Mouse (Mus musculus) lung, postnatal 0 days (tissue): Measurements from ENCODE around the gene Fam189a1.

ENCODE experiments used
- CTCF ChIP-seq: IDR thresholded peaks from 2 replicates; pipeline ENCODE4 v1.5.1; 2016; ENCODE audit warnings: antibody characterized with exemption, mild to moderate bottlenecking
- EP300 ChIP-seq: IDR thresholded peaks from 2 replicates; pipeline ENCODE4 v1.6.1; 2016; ENCODE audit warnings: antibody characterized with exemption, mild to moderate bottlenecking, control low read depth

GRCm38 (mm10) chr7:64930980-64931379 is 225.4 kb downstream of the Fam189a1 start:
- no peak for TF ChIP-seq CTCF
- no peak for TF ChIP-seq EP300
